Comparison of ENCODE assay signal across 12 mouse cellular contexts in the genomic region with DNA sequence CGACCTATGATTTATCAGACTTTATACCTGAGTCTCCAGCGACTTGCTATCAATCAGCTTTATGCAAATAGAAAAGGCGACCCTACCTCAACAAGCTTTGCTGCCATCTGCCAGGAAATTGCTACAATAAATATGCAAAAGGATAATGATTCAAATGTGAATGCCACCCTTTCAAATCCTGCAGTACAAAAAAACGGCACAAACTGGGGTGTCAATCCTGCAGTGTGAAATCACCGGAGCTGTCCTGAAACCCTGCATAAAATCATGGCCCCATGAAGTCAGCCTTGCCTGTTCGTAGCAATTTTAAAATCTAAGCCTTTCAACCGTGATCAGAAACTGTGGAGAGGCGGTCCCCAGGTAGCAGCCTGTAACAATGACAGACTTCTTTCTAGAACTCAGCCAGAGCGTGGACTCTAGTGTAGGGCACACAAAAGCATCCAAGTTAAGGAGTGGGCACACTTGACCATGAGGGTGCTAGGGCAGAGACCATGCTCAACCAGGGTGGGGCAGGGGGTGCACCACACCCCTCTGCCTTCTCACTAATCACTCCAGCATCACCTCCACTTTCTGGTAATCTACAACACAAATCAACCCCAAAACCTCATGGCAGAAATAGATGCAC. TPM values are rescaled to one million over a fixed set of nuclear protein-coding genes. Genes with fewer than 3 reads are reported as not detected.
A peak's percentile ranks its signal among the peaks of the same experiment; 100 is the strongest.
DNase-seq lines count a peak whose midpoint lies in the region; ATAC-seq and TF ChIP-seq lines count a peak whose summit lies in the region.
"Had no signal": no experiment of that assay in that cellular context is flagged by ENCODE, and none has a peak within 500 bp of the region (broad histone marks: within the 10 kb centered on the region; RNA-seq: fewer than 3 reads in every experiment).

No protein-coding gene starts in this region.

- no peak for TF ChIP-seq POLR2A in myocyte (IDR thresholded peaks at IDR 0.05; ENCODE audit: insufficient read length, low read depth)

- no peaks in the 10 kb centered on the region for H3K36me3 ChIP-seq in kidney, embryonic 15.5 days
- H3K36me3 ChIP-seq in forebrain, embryonic 12.5 days (replicated peaks), result no peaks in the 10 kb centered on the region; the same call in 1 of the 2 replicates
- H3K36me3 ChIP-seq in hindbrain, embryonic 16.5 days (ENCODE audit: control insufficient read depth, insufficient read depth, low read length), result no peaks in the 10 kb centered on the region
- no peaks in the 10 kb centered on the region for H3K36me3 ChIP-seq in myocyte (ENCODE audit: control insufficient read depth, insufficient read depth)

- no peak overlapping the region for H3K9ac ChIP-seq in kidney, embryonic 15.5 days
- no peak overlapping the region for H3K9ac ChIP-seq in forebrain, embryonic 12.5 days
- peak overlapping the region; percentile 22 for H3K9ac ChIP-seq in hindbrain, embryonic 16.5 days (ENCODE audit: low read depth, low read length)

- no peaks in the 10 kb centered on the region for H3K9me3 ChIP-seq in kidney, embryonic 15.5 days (replicated peaks)
- no peaks in the 10 kb centered on the region for H3K9me3 ChIP-seq in forebrain, embryonic 12.5 days
- no peaks in the 10 kb centered on the region for H3K9me3 ChIP-seq in hindbrain, embryonic 16.5 days (ENCODE audit: control insufficient read depth, low read length)

- peaks cover 45% of the 10 kb centered on the region for H3K4me1 ChIP-seq in kidney, embryonic 15.5 days
- peaks cover 33% of the 10 kb centered on the region for H3K4me1 ChIP-seq in forebrain, embryonic 12.5 days
- peaks cover 24% of the 10 kb centered on the region for H3K4me1 ChIP-seq in hindbrain, embryonic 16.5 days (ENCODE audit: control insufficient read depth, insufficient read depth, low read depth, low read length)

- peak overlapping the region; percentile 52 for H3K27ac ChIP-seq in kidney, embryonic 15.5 days
- H3K27ac ChIP-seq in forebrain, embryonic 12.5 days, result peak overlapping the region; percentile 80
- H3K27ac ChIP-seq in hindbrain, embryonic 16.5 days (ENCODE audit: low read depth, low read length), result peak overlapping the region; percentile 61

- no peak for DNase-seq in kidney, postnatal 25 days
- DNase-seq in right cerebral cortex, postnatal 14 days, result no peak
- DNase-seq in heart, adult 18-20 months, result no peak
- no peak for DNase-seq in heart, postnatal 25 days (ENCODE audit: low spot score)
- DNase-seq: B cell, adult 2 months; kidney, postnatal 10 days; lung, postnatal 14 days had no signal

- H3K4me2 ChIP-seq in kidney, embryonic 15.5 days, result no peak overlapping the region
- no peak overlapping the region for H3K4me2 ChIP-seq in forebrain, embryonic 12.5 days
- no peak overlapping the region for H3K4me2 ChIP-seq in hindbrain, embryonic 16.5 days (ENCODE audit: low read length)
- peak overlapping the region; percentile 22 for H3K4me2 ChIP-seq in myocyte (ENCODE audit: low read depth)

- no peaks in the 10 kb centered on the region for H3K79me2 ChIP-seq in myocyte (ENCODE audit: control insufficient read depth, insufficient read depth)

- no peak overlapping the region for H3ac ChIP-seq in myocyte (ENCODE audit: control insufficient read depth, insufficient read length)

- no peak overlapping the region for H3K4me3 ChIP-seq in kidney, embryonic 15.5 days (replicated peaks)
- no peak overlapping the region for H3K4me3 ChIP-seq in forebrain, embryonic 12.5 days (replicated peaks)
- no peak overlapping the region for H3K4me3 ChIP-seq in hindbrain, embryonic 16.5 days (ENCODE audit: low read length)
- no peak overlapping the region for H3K4me3 ChIP-seq in myocyte
- H3K4me3 ChIP-seq: erythroblast, embryonic 14.5 days had no signal

- 35% methylated on average over 9 of the region's 9 CpGs for WGBS in kidney, embryonic 15.5 days
- WGBS in forebrain, embryonic 12.5 days, result 47% methylated on average over 9 of the region's 9 CpGs
- 34% methylated on average over 9 of the region's 9 CpGs for WGBS in hindbrain, embryonic 16.5 days

- intact Hi-C loops in heart, postnatal 25 days (cut with DNase I), result loop anchor here (5.0 kb wide), 1 partner anchor 40 kb away; the partner anchor contains the start of gene Traf3ip2

- no peak for ATAC-seq in kidney, embryonic 15.5 days (replicated peaks; ENCODE audit: low FRiP score)
- 0 out of 2 replicates have a peak, but pooled peaks have one; percentile 19 for ATAC-seq in forebrain, embryonic 12.5 days (ENCODE audit: low FRiP score)
- ATAC-seq in hindbrain, embryonic 16.5 days, result peak; percentile 37

- no peaks in the 10 kb centered on the region for H3K27me3 ChIP-seq in kidney, embryonic 15.5 days
- H3K27me3 ChIP-seq in forebrain, embryonic 12.5 days, result no peaks in the 10 kb centered on the region
- no peaks in the 10 kb centered on the region for H3K27me3 ChIP-seq in hindbrain, embryonic 16.5 days (replicated peaks; ENCODE audit: control insufficient read depth, insufficient read depth, low read length)
- H3K27me3 ChIP-seq in myocyte (ENCODE audit: control insufficient read depth, insufficient read depth, insufficient read length), result no peaks in the 10 kb centered on the region

TF ChIP-seq in myocyte, 11 proteins besides CTCF, POLR2A, EP300 and RAD21:
- TF ChIP-seq MYOD1 (IDR thresholded peaks at IDR 0.05; ENCODE audit: control insufficient read depth in 1 of 3, insufficient read length in 2 of 3, low read depth in 2 of 3) (no peak), POLR2AphosphoS2 (IDR thresholded peaks at IDR 0.05; ENCODE audit: insufficient read length, low read depth) (no peak), MYOG (IDR thresholded peaks at IDR 0.05; ENCODE audit: control insufficient read depth in 1 of 3, insufficient read depth in 1 of 3, insufficient read length in 2 of 3, low read depth in 2 of 3) (no peak), TCF3 (IDR thresholded peaks at IDR 0.05; ENCODE audit: insufficient read length, low read depth) (no peak)
TF ChIP-seq in myocyte: peak in this region for 0.

RNA-seq across cellular contexts. Expression of gene Traf3ip2, which starts 40.6 kb away (rescaled TPM):
- polyA plus RNA-seq in kidney, embryonic 15.5 days (2015; fragmentation: Nextera tagmentation; extraction: Ambion mirVana), result 15.9 and 18.5 TPM in 2 replicates
- 4.7 and 6.0 TPM in 2 replicates for polyA plus RNA-seq in forebrain, embryonic 12.5 days (2016; fragmentation: Nextera tagmentation; extraction: Ambion mirVana)
- polyA plus RNA-seq in hindbrain, embryonic 16.5 days (2015; fragmentation: Nextera tagmentation; extraction: Ambion mirVana), result 6.7 and 8.0 TPM in 2 replicates
- polyA plus RNA-seq in myocyte (2012; fragmentation: generic; extraction: Trizol), result 4.2 TPM
- total RNA-seq in heart, adult 18-20 months (2021), result 1 to 10 TPM; 4.7 to 5.4 TPM
- total RNA-seq in heart, postnatal 25 days (2021), result 1 to 10 TPM; 5.0 to 8.0 TPM
